Mouse (Mus musculus) heart, embryonic 16.5 days (tissue): ENCODE results near the gene Acsl5. TPM values are rescaled to one million over a fixed set of nuclear protein-coding genes. Genes with fewer than 3 reads are reported as not detected.

ENCODE experiments used
- ATAC-seq: fragments of 200-750 bp; cut with Nextera tagmentation; replicated peaks from 2 replicates; pipeline ENCODE4 v1.8.0; 2017; ENCODE audit warnings: moderate number of reproducible peaks; ENCODE audit not compliant: insufficient read depth, low FRiP score; ENCODE audit errors: extremely low read depth
- H3K27ac ChIP-seq: fragments of 300-500 bp; sonication (generic); 2 replicates; pipeline ENCODE4 v1.5.1; 2014; ENCODE audit warnings: mild to moderate bottlenecking, low read length, control low read depth, moderate library complexity
- H3K27me3 ChIP-seq: fragments of 300-500 bp; sonication (generic); 2 replicates; pipeline ENCODE4 v1.6.1; 2014; ENCODE audit warnings: low read length, mixed read lengths; ENCODE audit not compliant: control insufficient read depth, insufficient read depth
- H3K36me3 ChIP-seq: fragments of 300-500 bp; sonication (generic); 2 replicates; pipeline ENCODE4 v1.6.1; 2014; ENCODE audit not compliant: control insufficient read depth, insufficient read depth
- H3K4me1 ChIP-seq: fragments of 300-500 bp; sonication (generic); 2 replicates; pipeline ENCODE4 v1.6.1; 2014; ENCODE audit warnings: low read length, mixed read lengths; ENCODE audit not compliant: control insufficient read depth, insufficient read depth
- H3K4me2 ChIP-seq: fragments of 300-500 bp; sonication (generic); 2 replicates; pipeline ENCODE4 v1.6.1; 2014; ENCODE audit warnings: low read depth, mild to moderate bottlenecking, control low read depth, low read length
- H3K4me3 ChIP-seq: fragments of 300-500 bp; sonication (generic); 2 replicates; pipeline ENCODE4 v1.5.1; 2014; ENCODE audit warnings: mild to moderate bottlenecking, control low read depth, low read length
- H3K9ac ChIP-seq: fragments of 300-500 bp; sonication (generic); 2 replicates; pipeline ENCODE4 v1.6.1; 2014; ENCODE audit warnings: low read length, control low read depth
- H3K9me3 ChIP-seq: fragments of 300-500 bp; sonication (generic); replicated peaks from 2 replicates; pipeline ENCODE4 v1.6.1; 2016; ENCODE audit warnings: low read length; ENCODE audit not compliant: control insufficient read depth
- WGBS: fragments of 180-500 bp; shearing (Covaris S2); extraction: QIAGEN DNeasy Blood & Tissue Kit; methylation state at CpG from one replicate; pipeline ENCODE4 v1.1.7; 2014; 5-methylcytosine and 5-hydroxymethylcytosine counted together
- polyA plus RNA-seq: library from polyadenylated mRNA; unstranded; fragments of >200 nt; fragmentation: Nextera tagmentation; extraction: Ambion mirVana; gene quantifications from 2 replicates; pipeline ENCODE4 v1.2.1, GENCODE M21; 2015

Acsl5 gene
- polyA plus RNA-seq, 1 experiment from 2014 or later, result 37.0 TPM

- ATAC-seq, result no peak
- no peak overlapping the region for H3K4me2 ChIP-seq
- H3K36me3 ChIP-seq, result no peaks in the 10 kb centered on the region
- no peak overlapping the region for H3K4me3 ChIP-seq
- no peak overlapping the region for H3K9ac ChIP-seq
- H3K9me3 ChIP-seq, result no peaks in the 10 kb centered on the region
- WGBS, result 42% methylated on average over 3 of the region's 3 CpGs
- H3K27me3 ChIP-seq, result no peaks in the 10 kb centered on the region
- no peak overlapping the region for H3K27ac ChIP-seq
- H3K4me1 ChIP-seq, result peaks cover 16% of the 10 kb centered on the region
Observed at GRCm38 (mm10) chr19:55319036-55319435, 67.3 kb downstream of the Acsl5 start.

- Histone ChIP-seq H3K36me3 (no peaks in the 10 kb centered on the region), H3K27ac (no peak overlapping the region), H3K27me3 (no peaks in the 10 kb centered on the region), H3K9ac (no peak overlapping the region), H3K9me3 (no peaks in the 10 kb centered on the region), H3K4me2 (no peak overlapping the region), H3K4me1 (peaks cover 13% of the 10 kb centered on the region), H3K4me3 (no peak overlapping the region)
- no peak for ATAC-seq
- WGBS, result 48% methylated on average over 5 of the region's 5 CpGs
Observed at GRCm38 (mm10) chr19:55319521-55319920, 67.8 kb downstream of the Acsl5 start.

- no peak overlapping the region for H3K4me2 ChIP-seq
- no peaks in the 10 kb centered on the region for H3K9me3 ChIP-seq
- 85% methylated on average over 8 of the region's 8 CpGs for WGBS
- H3K27ac ChIP-seq, result no peak overlapping the region
- no peaks in the 10 kb centered on the region for H3K4me1 ChIP-seq
- no peak overlapping the region for H3K9ac ChIP-seq
- ATAC-seq, result no peak
- H3K36me3 ChIP-seq, result no peaks in the 10 kb centered on the region
- H3K27me3 ChIP-seq, result no peaks in the 10 kb centered on the region
- no peak overlapping the region for H3K4me3 ChIP-seq
Observed at GRCm38 (mm10) chr19:55322604-55323003, 70.9 kb downstream of the Acsl5 start.

GRCm38 (mm10) chr19:55327510-55327909, 75.8 kb downstream of the Acsl5 start:
- 80% methylated on average over 4 of the region's 4 CpGs for WGBS
- no peak overlapping the region for H3K27ac ChIP-seq
- H3K27me3 ChIP-seq, result no peaks in the 10 kb centered on the region
- ATAC-seq, result no peak
- peaks cover 8% of the 10 kb centered on the region; the same call in 1 of the 2 replicates for H3K36me3 ChIP-seq
- H3K9me3 ChIP-seq, result no peaks in the 10 kb centered on the region
- no peak overlapping the region for H3K9ac ChIP-seq
- no peak overlapping the region for H3K4me2 ChIP-seq
- peaks cover 8% of the 10 kb centered on the region; the same call in 1 of the 2 replicates for H3K4me1 ChIP-seq
- no peak overlapping the region for H3K4me3 ChIP-seq

- H3K27me3 ChIP-seq, result no peaks in the 10 kb centered on the region
- H3K9ac ChIP-seq, result no peak overlapping the region
- 0 out of 2 replicates have a peak, but pooled peaks have one; percentile 63 for ATAC-seq
- WGBS, result 51% methylated on average over 5 of the region's 5 CpGs
- H3K4me1 ChIP-seq, result peaks cover 8% of the 10 kb centered on the region; the same call in 1 of the 2 replicates
- no peak overlapping the region for H3K4me3 ChIP-seq
- peaks cover 8% of the 10 kb centered on the region; the same call in 1 of the 2 replicates for H3K36me3 ChIP-seq
- no peaks in the 10 kb centered on the region for H3K9me3 ChIP-seq
- peak overlapping the region; percentile 26; the same call in 1 of the 2 replicates for H3K4me2 ChIP-seq
- H3K27ac ChIP-seq, result no peak overlapping the region
Observed at GRCm38 (mm10) chr19:55331776-55332175, 80.0 kb downstream of the Acsl5 start.

- Histone ChIP-seq H3K36me3 (peaks cover 8% of the 10 kb centered on the region; the same call in 1 of the 2 replicates), H3K4me3 (no peak overlapping the region), H3K4me1 (peaks cover 8% of the 10 kb centered on the region; the same call in 1 of the 2 replicates), H3K4me2 (no peak overlapping the region), H3K27me3 (no peaks in the 10 kb centered on the region), H3K9ac (no peak overlapping the region), H3K27ac (no peak overlapping the region), H3K9me3 (no peaks in the 10 kb centered on the region)
- ATAC-seq, result peak; percentile 78
- WGBS, result 88% methylated on average over 8 of the region's 8 CpGs
Observed at GRCm38 (mm10) chr19:55332641-55333268, 81.0 kb downstream of the Acsl5 start.

GRCm38 (mm10) chr19:55335881-55336280, 84.1 kb downstream of the Acsl5 start:
- Histone ChIP-seq H3K36me3 (peaks cover under 1% of the 10 kb centered on the region; the same call in 1 of the 2 replicates), H3K4me3 (no peak overlapping the region), H3K27me3 (no peaks in the 10 kb centered on the region), H3K27ac (no peak overlapping the region), H3K4me2 (no peak overlapping the region), H3K4me1 (peaks cover 8% of the 10 kb centered on the region; the same call in 1 of the 2 replicates), H3K9me3 (no peaks in the 10 kb centered on the region), H3K9ac (no peak overlapping the region)
- WGBS, result 88% methylated on average over 1 of the region's 1 CpGs
- no peak for ATAC-seq

GRCm38 (mm10) chr19:55336441-55336840, 84.7 kb downstream of the Acsl5 start:
- WGBS, result 91% methylated on average over 12 of the region's 12 CpGs
- ATAC-seq, result no peak
- Histone ChIP-seq H3K4me1 (peaks cover 8% of the 10 kb centered on the region; the same call in 1 of the 2 replicates), H3K4me2 (no peak overlapping the region), H3K36me3 (no peaks in the 10 kb centered on the region), H3K27ac (no peak overlapping the region), H3K9ac (no peak overlapping the region), H3K4me3 (no peak overlapping the region), H3K9me3 (no peaks in the 10 kb centered on the region), H3K27me3 (no peaks in the 10 kb centered on the region)

- H3K27me3 ChIP-seq, result no peaks in the 10 kb centered on the region
- no peaks in the 10 kb centered on the region for H3K9me3 ChIP-seq
- H3K4me2 ChIP-seq, result no peak overlapping the region
- H3K27ac ChIP-seq, result no peak overlapping the region
- WGBS, result 85% methylated on average over 9 of the region's 9 CpGs
- H3K36me3 ChIP-seq, result no peaks in the 10 kb centered on the region
- no peak overlapping the region for H3K4me3 ChIP-seq
- H3K4me1 ChIP-seq, result peaks cover 5% of the 10 kb centered on the region; the same call in 1 of the 2 replicates
- H3K9ac ChIP-seq, result no peak overlapping the region
- ATAC-seq, result no peak
Observed at GRCm38 (mm10) chr19:55337066-55337465, 85.3 kb downstream of the Acsl5 start.
